Mouse (Mus musculus) mesoderm, embryonic 11.5 days (tissue): Measurements from ENCODE around the gene Relb.
"Not testable (repeated sequence)": the region's sequence is repeated elsewhere in the genome, so short reads cannot be mapped to it uniquely, and the experiment has no call there.

Source experiments
- DNase-seq: peaks from one replicate; pipeline ENCODE4 v3.0.0-alpha.2; 2012; ENCODE audit warnings: low read depth, low spot score

Gene Relb

DNA sequence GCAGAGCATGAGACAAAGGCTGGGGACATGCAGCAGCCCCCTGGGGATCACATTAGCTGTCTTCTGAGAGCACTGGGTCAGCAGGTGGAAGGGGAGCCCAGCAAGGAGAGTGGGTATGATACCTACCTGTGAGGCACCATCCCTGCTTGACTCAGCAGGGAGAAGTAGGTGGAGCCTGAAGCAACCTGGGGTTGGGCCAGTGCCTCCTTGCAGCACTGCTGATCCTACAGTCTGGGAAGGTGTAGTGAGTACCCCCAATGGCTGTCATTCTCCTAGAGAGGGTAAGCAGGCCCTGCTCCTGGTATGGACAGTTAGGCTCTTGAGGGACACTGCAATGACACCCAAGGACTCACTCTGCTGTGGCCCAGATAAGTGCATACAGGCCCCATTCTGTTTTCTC lies 3.0 kb upstream of the Relb start:
- no peak for DNase-seq

GRCm38 (mm10) chr7:19628536-19629360 lies 490 bp downstream of the Relb start:
- DNase-seq = peak; percentile 91

DNA sequence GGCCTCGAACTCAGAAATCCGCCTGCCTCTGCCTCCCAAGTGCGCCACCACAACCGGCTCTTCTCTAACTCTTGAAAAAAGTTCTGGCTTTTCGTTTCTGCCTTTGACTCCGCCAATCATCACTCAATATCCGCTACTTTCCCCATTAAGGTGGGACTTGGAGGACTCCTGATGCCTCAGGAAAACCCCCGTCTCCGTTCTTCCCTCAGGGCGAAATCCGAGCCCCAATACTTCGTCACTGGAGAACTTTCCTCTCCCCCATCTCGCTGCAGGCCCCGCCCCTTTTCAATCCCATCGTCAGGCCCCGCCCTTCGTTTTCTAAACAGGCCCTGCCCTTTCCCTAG lies 1.1 kb downstream of the Relb start:
- no peak for DNase-seq

- no peak for DNase-seq
These were observed 1.5 kb downstream of the Relb start for GRCm38 (mm10) chr7:19627721-19628120.

- DNase-seq = no peak
These were observed 5.8 kb downstream of the Relb start for GRCm38 (mm10) chr7:19623433-19623832.

DNA sequence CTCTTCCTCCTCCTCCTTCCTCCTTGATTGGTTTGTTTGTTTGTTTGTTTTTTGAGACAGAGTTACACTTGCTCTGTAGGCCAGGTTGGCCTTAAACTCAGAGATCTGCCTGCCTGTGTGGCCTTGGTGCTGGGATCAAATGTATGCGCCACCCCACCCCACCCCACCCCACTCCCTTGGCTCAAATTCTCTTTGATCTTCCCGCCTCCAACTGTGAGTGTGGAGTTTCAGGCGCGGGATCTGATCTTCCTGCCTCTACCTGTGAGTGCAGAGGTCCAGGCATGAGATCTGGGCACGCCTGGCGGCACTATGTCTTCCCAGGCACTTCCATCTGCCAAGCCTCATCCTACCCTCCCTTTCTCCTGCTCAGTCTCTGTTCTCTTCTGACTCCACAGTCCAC lies 7.0 kb downstream of the Relb start:
- DNase-seq = no peak

DNA sequence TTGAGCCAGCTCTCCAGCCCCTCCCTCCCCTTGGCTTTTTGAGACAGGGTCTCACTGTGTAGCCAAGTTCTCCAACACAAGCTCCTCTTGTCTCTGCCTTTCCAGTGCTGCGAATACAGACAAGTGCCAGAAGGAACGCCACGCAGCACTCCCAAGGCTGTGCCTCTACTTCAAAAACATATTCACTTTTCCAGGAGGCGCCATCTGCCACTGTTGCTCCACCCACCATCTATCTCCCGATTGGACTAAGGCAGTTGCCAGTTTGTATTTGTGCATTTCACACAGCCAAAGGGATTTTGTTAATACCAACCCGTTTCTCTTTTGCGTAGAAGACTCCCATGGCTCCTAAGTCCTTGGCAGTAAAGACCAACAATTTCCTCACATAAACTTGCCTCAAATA lies 8.4 kb downstream of the Relb start:
- no peak for DNase-seq

- peak; percentile 86 for DNase-seq
These were observed 10.0 kb downstream of the Relb start for GRCm38 (mm10) chr7:19619004-19619801.

DNA sequence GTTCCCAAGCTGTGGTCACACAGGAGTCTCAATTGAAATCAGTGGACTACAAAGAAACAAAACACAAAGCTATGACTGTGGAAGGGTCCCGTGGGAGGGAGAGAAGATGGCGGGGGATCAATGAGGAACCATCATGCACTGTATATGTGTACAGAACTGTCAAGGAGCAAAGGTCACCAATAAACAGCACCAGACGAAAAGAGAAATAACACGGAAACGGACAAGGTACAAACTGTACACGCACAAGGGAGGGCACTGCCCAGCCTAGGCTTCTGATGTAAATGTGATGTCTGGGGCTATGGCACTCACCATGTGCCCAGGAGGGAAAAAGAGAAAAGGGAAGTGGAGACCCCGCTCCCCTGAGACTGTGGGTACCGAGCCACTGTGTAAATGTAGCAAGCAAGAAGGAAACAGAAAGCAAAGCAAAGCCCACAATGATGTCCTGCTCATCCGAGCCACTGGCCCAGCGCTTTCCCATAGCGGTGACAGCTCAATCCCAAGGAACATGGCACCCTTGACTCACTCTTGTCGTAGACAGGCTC lies 14.1 kb downstream of the Relb start:
- DNase-seq = no peak

- DNase-seq = no peak
These were observed 18.3 kb downstream of the Relb start for GRCm38 (mm10) chr7:19610969-19611368.

- no peak for DNase-seq
These were observed 19.5 kb downstream of the Relb start for GRCm38 (mm10) chr7:19609641-19610332.

- no peak for DNase-seq
These were observed 21.9 kb downstream of the Relb start for GRCm38 (mm10) chr7:19607291-19607690.

DNA sequence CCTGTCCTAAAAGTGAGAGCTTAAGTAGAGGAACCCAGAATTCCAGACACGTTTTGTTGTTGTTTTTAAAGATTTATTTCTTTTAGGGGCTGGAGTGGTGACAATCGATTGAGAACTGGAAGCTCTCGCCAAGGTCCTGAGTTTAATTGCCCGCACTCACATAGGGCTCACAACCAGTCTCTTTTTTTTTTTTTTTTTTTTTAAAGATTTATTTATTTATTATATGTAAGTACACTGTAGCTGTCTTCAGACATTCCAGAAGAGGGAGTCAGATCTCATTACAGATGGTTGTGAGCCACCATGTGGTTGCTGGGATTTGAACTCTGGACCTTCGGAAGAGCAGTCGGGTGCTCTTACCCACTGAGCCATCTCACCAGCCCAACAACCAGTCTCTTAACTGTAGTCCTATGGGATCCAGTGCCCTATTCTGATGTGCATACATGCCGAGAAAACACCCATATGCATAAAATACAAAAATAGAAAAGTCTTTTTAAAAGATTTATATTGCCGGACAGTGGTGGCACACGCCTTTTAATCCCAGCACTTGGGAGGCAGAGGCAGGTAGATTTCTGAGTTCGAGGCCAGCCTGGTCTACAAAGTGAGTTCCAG lies 24.5 kb downstream of the Relb start:
- DNase-seq = not testable (repeated sequence)

GRCm38 (mm10) chr7:19603849-19604605 lies 25.2 kb downstream of the Relb start, which contains the start of gene Clasrp:
Gene Clasrp, minus strand, starts transcription at chr7:19604486.
- peak; percentile 96 for DNase-seq

GRCm38 (mm10) chr7:19603055-19603454 lies 26.2 kb downstream of the Relb start:
- DNase-seq = no peak

- DNase-seq = no peak
These were observed 28.7 kb downstream of the Relb start for GRCm38 (mm10) chr7:19600562-19600961.

- no peak for DNase-seq
These were observed 36.0 kb downstream of the Relb start for GRCm38 (mm10) chr7:19593061-19593730.

DNA sequence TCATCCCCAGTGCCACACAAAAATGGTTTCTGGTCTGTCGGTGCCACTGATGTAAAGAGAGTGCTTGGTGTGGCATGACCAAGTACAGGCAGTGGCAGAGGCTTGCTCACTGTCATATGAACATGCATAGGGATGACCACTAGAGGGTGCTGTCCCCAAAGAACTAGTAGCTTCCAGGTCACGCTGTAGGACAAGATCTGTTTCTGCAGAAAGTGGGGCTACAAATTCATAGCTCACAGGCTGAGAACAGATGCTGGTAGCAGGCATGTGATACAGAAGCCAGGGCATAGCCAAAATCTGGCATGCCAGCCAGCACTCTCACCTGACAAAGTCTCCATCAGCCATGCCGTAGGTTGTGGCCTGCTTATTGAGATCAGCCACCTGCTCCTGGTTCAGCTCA lies 39.3 kb downstream of the Relb start:
- DNase-seq = peak; percentile 86

- DNase-seq = peak; percentile 68
These were observed 40.0 kb downstream of the Relb start for GRCm38 (mm10) chr7:19589207-19589606.

DNA sequence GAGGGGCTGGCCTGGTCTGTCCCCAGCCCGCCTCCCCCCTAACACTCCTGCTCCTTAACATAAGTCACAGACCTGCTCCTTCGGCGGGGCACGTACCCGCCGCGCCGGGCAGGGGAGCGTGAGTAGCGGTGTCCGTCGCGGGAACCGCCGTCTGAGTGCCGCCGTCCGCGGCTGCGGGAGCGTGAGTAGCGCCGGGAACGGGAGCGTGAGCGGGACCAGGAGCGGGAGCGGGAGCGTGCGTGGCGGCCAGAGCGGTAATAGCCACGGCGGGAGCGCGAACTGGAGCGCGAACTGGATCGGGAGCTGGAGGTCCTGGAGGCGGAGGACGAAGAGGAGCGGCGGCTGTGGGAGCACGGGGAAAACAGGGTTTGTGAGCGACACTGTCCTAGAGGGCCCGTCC lies 43.0 kb downstream of the Relb start:
- no peak for DNase-seq
